Mouse (Mus musculus): ENCODE data around the gene Zfp575. TPM values are rescaled to one million over a fixed set of nuclear protein-coding genes. Genes with fewer than 3 reads are reported as not detected.

The Zfp575 gene
- polyA plus RNA-seq, 1 experiment from 2014 or later = 0.22 TPM

DNA sequence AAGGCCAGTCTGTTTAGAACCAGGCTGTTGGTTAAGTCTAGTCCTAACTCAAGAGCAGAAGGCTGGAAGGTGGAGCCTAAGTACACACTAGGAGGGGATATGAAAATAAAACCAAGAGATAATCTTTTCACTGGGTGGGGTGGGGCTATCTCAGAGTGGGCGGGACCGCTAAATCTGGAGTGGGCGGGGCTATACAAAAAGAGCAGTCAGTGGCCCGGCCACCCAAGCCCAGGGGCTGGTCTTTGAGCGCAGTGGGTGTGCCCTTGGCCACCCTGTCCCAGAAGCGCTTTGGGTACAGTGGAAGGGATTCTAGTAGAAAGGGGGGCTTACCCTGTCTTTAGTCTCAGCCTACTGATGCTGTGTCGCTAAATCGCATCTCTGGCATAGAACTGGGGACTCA lies 613 bp downstream of the Zfp575 start:
- Histone ChIP-seq H3K27ac (replicated peaks) (no peak overlapping the region), H3K4me1 (replicated peaks) (peaks cover 34% of the 10 kb centered on the region), H3K9ac (no peak overlapping the region), H3K27me3 (peaks cover 41% of the 10 kb centered on the region), H3K4me3 (replicated peaks) (peak overlapping the region; percentile 47), H3K9me3 (replicated peaks) (no peaks in the 10 kb centered on the region), H3K4me2 (peak overlapping the region; percentile 73), H3K36me3 (replicated peaks) (no peaks in the 10 kb centered on the region)
- WGBS (ENCODE audit: insufficient replicate concordance) = 7% methylated on average over 8 of the region's 8 CpGs
- peak; percentile 55 for ATAC-seq (ENCODE audit: insufficient read depth)

DNA sequence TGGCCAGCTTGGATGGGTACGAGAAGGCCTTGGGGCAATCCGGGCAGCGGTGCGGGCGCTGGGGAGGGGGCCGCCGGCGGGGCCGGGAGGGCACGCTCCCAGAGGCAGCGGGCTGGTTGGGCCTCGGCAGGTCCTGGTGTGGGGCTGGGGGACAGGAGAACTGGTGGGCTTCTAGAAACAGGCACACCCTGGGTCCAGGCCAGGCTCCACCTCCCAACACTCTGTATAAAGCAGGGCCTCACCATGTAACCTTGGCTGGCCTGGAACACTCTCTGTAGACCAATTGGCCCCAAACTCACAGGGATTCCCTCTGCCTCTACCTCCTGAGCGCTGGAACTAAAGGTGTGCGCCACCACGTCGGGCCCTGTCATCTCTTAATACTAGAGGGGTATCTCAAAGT lies 1.4 kb downstream of the Zfp575 start:
- ATAC-seq (ENCODE audit: insufficient read depth) = no peak
- H3K4me2 ChIP-seq = no peak overlapping the region
- H3K27me3 ChIP-seq = peaks cover 41% of the 10 kb centered on the region
- no peak overlapping the region for H3K4me3 ChIP-seq (replicated peaks)
- H3K9me3 ChIP-seq (replicated peaks) = no peaks in the 10 kb centered on the region
- peaks cover 26% of the 10 kb centered on the region for H3K4me1 ChIP-seq (replicated peaks)
- H3K27ac ChIP-seq (replicated peaks) = no peak overlapping the region
- H3K36me3 ChIP-seq (replicated peaks) = no peaks in the 10 kb centered on the region
- no peak overlapping the region for H3K9ac ChIP-seq
- 47% methylated on average over 16 of the region's 16 CpGs for WGBS (ENCODE audit: insufficient replicate concordance)

DNA sequence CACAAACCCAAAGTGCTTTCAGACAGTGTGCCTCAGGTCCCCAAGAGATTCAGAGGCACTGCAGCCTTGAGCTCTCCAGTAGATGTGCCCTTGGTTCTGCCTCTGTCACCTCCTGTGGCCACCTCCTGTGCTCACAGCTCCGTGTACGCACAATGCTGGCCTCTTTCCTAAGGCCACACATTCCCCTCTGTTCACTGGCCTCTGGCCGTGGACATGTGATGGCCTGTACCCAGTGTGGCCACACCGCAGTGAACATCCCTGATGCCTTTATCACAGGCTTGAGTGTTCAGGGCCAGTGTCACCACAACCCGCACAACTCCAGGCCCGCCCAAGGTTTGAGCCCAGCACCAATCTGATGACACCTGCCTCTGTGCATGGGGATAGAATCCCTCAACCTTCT lies 2.6 kb downstream of the Zfp575 start:
- H3K9me3 ChIP-seq (replicated peaks) = no peaks in the 10 kb centered on the region
- 75% methylated on average over 6 of the region's 6 CpGs for WGBS (ENCODE audit: insufficient replicate concordance)
- H3K9ac ChIP-seq = no peak overlapping the region
- no peaks in the 10 kb centered on the region for H3K36me3 ChIP-seq (replicated peaks)
- H3K4me3 ChIP-seq (replicated peaks) = no peak overlapping the region
- peaks cover 18% of the 10 kb centered on the region for H3K4me1 ChIP-seq (replicated peaks)
- no peak for ATAC-seq (ENCODE audit: insufficient read depth)
- peaks cover 41% of the 10 kb centered on the region for H3K27me3 ChIP-seq
- H3K4me2 ChIP-seq = no peak overlapping the region
- no peak overlapping the region for H3K27ac ChIP-seq (replicated peaks)

DNA sequence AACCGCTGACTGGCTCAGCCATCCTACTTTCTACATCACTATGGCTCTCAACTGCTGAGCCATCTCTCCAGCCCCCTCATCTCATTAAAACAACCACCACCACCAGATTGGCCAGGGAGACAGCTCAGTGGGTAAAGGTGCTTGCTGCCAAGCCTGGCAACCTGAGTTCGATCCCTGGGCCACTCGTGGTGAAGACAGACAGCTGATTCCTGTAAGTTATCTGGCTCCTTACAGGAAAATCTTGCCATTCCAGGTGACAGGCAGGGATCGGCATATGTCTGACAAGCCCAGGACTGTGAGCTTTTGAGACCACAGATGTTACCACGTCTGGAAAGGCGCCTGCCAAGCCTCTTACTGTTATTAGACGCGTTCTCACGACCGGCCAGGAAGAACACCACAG lies 9.6 kb downstream of the Zfp575 start:
- H3K27me3 ChIP-seq = no peaks in the 10 kb centered on the region
- H3K9ac ChIP-seq = no peak overlapping the region
- H3K4me3 ChIP-seq (replicated peaks) = no peak overlapping the region
- no peak overlapping the region for H3K4me2 ChIP-seq
- H3K36me3 ChIP-seq (replicated peaks) = no peaks in the 10 kb centered on the region
- WGBS (ENCODE audit: insufficient replicate concordance) = 83% methylated on average over 10 of the region's 10 CpGs
- no peak for ATAC-seq (ENCODE audit: insufficient read depth)
- no peak overlapping the region for H3K27ac ChIP-seq (replicated peaks)
- H3K9me3 ChIP-seq (replicated peaks) = no peaks in the 10 kb centered on the region
- peaks cover 14% of the 10 kb centered on the region; the same call in 1 of the 2 replicates for H3K4me1 ChIP-seq (replicated peaks)

DNA sequence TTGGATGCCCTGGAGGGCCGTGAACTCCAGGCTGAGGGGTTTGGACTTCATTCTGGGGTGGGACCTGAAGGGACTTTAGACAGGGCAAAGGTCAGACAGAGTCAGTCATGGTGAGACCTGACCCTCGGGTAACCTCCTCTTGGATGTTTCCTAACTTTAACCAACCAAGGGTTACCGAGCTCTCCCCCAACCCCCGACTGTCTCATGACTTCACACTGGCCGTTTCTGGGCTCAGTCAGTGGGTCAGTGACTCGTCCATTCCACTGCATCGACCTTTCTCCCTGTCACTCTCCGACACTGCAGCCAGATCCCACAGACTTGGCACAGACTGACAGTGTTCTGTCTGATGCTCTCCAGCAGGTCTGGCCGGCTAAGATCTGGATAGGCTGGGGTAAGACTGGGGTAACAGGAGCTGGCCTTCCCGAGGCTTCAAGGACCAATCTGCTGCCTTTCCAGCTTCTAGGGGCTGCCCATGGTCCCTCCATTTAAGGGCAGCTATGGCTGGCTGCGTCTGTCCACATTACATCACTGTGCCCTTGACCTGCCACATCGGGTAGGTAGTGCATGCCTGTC lies 13.1 kb downstream of the Zfp575 start:
- no peaks in the 10 kb centered on the region for H3K9me3 ChIP-seq (replicated peaks)
- no peak overlapping the region for H3K4me3 ChIP-seq (replicated peaks)
- H3K4me1 ChIP-seq (replicated peaks) = peaks cover 20% of the 10 kb centered on the region; the same call in 1 of the 2 replicates
- peak overlapping the region; percentile 61; the same call in 1 of the 2 replicates for H3K27ac ChIP-seq (replicated peaks)
- no peaks in the 10 kb centered on the region for H3K27me3 ChIP-seq
- peak; percentile 63 for ATAC-seq (ENCODE audit: insufficient read depth)
- H3K36me3 ChIP-seq (replicated peaks) = 0 out of 2 replicates have a peak, but pooled peaks cover 12% of the 10 kb centered on the region
- WGBS (ENCODE audit: insufficient replicate concordance) = 56% methylated on average over 12 of the region's 12 CpGs
- H3K9ac ChIP-seq = no peak overlapping the region
- H3K4me2 ChIP-seq = no peak overlapping the region; the same call in 1 of the 2 replicates

DNA sequence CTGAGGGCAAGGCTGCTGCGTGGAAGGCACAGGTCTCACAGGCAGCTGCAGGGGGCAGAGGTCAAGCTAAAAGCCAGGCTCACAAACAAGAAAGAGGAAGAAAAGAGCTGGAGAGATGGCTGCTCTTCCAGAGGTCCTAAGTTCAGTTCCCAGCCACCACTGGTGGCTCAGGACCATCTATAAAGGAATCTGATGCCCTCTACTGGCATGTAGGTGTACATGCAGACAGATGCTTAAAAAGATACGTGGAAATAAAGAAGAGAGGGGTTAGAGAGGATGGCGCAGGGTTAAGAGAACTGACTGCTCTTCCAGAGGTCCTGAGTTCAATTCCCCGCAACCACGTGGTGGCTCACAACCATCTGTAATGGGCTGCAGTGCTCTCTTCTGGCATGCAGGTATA lies 15.0 kb downstream of the Zfp575 start:
- WGBS (ENCODE audit: insufficient replicate concordance) = 61% methylated on average over 5 of the region's 5 CpGs
- H3K4me1 ChIP-seq (replicated peaks) = peaks cover 20% of the 10 kb centered on the region; the same call in 1 of the 2 replicates
- H3K36me3 ChIP-seq (replicated peaks) = peaks cover 25% of the 10 kb centered on the region
- no peak overlapping the region for H3K4me2 ChIP-seq
- H3K27ac ChIP-seq (replicated peaks) = no peak overlapping the region
- no peaks in the 10 kb centered on the region for H3K9me3 ChIP-seq (replicated peaks)
- no peak overlapping the region for H3K9ac ChIP-seq
- no peak overlapping the region for H3K4me3 ChIP-seq (replicated peaks)
- H3K27me3 ChIP-seq = no peaks in the 10 kb centered on the region
- ATAC-seq (ENCODE audit: insufficient read depth) = no peak

DNA sequence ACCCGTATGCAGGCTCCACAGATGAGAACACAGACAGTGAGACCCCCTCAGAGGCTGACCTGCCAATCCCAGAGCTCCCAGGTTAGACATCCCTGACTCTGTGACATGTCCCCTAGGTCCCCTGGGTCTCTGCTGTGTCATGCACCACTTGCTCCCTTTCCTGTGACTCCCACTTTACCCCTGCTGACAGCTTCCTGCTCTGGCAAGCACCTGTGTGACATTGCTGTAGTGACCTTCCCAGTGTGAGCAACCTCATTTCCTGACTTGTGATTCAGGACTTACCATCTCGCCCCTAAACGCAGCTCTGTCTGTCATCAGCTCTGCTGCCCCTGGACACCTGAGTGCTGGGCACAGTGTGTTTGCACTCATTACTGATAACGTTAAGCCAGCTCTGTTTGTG lies 16.4 kb downstream of the Zfp575 start:
- ATAC-seq (ENCODE audit: insufficient read depth) = no peak
- WGBS (ENCODE audit: insufficient replicate concordance) = 73% methylated on average over 4 of the region's 4 CpGs
- H3K4me3 ChIP-seq (replicated peaks) = no peak overlapping the region
- no peak overlapping the region for H3K27ac ChIP-seq (replicated peaks)
- H3K27me3 ChIP-seq = no peaks in the 10 kb centered on the region
- no peak overlapping the region for H3K9ac ChIP-seq
- H3K36me3 ChIP-seq (replicated peaks) = peaks cover 39% of the 10 kb centered on the region
- no peak overlapping the region for H3K4me2 ChIP-seq
- peaks cover 20% of the 10 kb centered on the region; the same call in 1 of the 2 replicates for H3K4me1 ChIP-seq (replicated peaks)
- no peaks in the 10 kb centered on the region for H3K9me3 ChIP-seq (replicated peaks)

DNA sequence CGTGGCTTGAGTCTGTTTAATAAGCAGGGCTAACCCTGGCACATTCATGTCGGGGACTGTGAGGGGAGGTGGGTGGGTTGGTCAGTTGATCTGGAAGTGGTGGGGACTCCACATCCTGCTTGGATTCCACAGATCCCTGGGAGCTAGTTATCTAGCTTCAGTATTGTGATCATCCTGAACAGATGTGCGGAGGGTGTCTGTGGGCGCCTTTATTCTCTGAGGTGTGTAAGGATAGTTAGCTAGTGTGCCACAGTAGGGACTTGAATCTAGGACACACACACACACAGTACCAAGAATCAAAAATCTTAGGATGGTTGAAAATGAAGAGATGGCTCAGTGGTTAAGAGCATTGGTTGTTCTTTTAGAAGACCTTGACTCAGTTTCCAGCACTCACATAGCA lies 18.9 kb downstream of the Zfp575 start:
- ATAC-seq (ENCODE audit: insufficient read depth) = no peak
- no peak overlapping the region for H3K9ac ChIP-seq
- 0 out of 2 replicates have a peak, but pooled peaks cover 10% of the 10 kb centered on the region for H3K4me1 ChIP-seq (replicated peaks)
- 72% methylated on average over 4 of the region's 4 CpGs for WGBS (ENCODE audit: insufficient replicate concordance)
- H3K36me3 ChIP-seq (replicated peaks) = peaks cover 53% of the 10 kb centered on the region
- H3K4me2 ChIP-seq = no peak overlapping the region
- H3K9me3 ChIP-seq (replicated peaks) = no peaks in the 10 kb centered on the region
- H3K4me3 ChIP-seq (replicated peaks) = no peak overlapping the region
- no peak overlapping the region for H3K27ac ChIP-seq (replicated peaks)
- H3K27me3 ChIP-seq = no peaks in the 10 kb centered on the region

DNA sequence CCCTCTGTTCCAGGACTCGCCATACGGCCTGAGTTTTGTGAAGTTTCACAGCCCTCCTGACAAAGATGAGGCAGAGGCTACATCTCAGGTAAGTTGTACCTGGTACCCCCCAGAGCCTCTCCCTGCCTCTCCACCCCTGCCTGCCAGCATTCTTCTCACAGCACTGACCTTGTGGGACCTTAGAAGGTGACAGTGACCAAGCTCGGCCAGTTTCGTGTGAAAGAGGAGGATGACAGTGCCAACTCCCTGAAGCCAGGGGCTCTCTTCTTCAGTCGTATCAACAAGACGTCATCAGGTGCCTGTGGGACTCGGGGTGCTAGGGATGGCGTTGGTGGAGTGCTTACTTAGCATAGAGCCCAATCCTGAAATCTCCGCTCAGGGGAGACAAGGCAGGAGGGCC lies 21.2 kb downstream of the Zfp575 start:
- Histone ChIP-seq H3K27me3 (no peaks in the 10 kb centered on the region), H3K4me2 (no peak overlapping the region), H3K36me3 (replicated peaks) (peaks cover 70% of the 10 kb centered on the region), H3K9me3 (replicated peaks) (no peaks in the 10 kb centered on the region), H3K4me1 (replicated peaks) (0 out of 2 replicates have a peak, but pooled peaks cover 3% of the 10 kb centered on the region), H3K9ac (no peak overlapping the region), H3K27ac (replicated peaks) (no peak overlapping the region), H3K4me3 (replicated peaks) (no peak overlapping the region)
- 85% methylated on average over 9 of the region's 9 CpGs for WGBS (ENCODE audit: insufficient replicate concordance)
- no peak for ATAC-seq (ENCODE audit: insufficient read depth)

DNA sequence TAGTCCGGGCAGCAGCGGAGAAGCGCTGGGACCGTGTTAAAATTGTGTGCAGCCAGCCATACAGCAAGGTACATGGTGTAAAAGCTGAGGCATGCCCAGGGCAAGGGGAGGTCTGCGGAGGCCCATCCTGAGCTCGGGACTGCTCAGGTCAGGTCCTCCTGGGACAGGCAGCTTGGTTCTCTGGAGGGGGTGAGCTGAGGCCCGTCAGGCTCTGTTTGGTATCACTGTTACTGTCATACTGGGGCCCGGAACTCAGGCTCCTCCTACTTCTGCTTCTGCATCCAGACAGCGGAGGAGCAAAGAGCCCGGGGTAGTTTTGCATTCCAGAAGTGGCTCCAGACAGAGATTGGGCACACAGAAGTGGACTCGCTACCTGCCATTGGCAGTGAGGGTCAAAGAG lies 21.8 kb downstream of the Zfp575 start:
- Histone ChIP-seq H3K4me1 (replicated peaks) (0 out of 2 replicates have a peak, but pooled peaks cover 3% of the 10 kb centered on the region), H3K27ac (replicated peaks) (no peak overlapping the region), H3K9ac (no peak overlapping the region), H3K27me3 (no peaks in the 10 kb centered on the region), H3K9me3 (replicated peaks) (no peaks in the 10 kb centered on the region), H3K4me2 (no peak overlapping the region), H3K4me3 (replicated peaks) (no peak overlapping the region), H3K36me3 (replicated peaks) (peaks cover 70% of the 10 kb centered on the region)
- no peak for ATAC-seq (ENCODE audit: insufficient read depth)
- WGBS (ENCODE audit: insufficient replicate concordance) = 78% methylated on average over 11 of the region's 11 CpGs

DNA sequence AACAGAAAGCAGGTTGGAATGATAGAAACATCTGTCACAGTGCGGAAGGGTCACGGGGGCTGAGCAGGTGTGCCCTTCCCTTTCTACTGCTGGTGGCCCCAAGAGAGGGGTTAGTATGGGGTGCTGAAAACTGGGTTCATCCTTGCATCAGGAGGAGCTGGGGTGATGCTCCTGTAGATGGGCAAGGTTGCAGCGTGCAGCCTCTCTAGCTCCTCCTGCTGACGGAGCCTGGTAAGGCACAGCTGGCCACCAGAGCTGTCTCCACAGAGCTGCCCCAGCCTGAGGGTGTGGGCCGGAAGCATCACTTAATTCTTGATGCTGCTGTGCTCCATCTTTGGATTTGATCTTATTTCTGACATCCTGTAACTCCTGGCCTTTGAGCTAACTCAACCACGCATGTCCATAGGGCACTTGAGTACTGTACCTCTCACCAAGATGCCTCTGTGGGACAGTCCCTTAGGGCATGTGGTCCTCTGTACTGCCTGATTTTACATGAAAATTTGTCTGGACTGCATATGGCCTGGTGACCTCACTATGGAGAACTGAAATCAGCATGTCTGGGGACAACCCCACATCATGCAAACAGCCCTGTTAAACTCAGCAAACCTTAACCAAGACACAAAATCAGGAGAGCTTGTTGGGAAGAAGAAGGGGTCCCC lies 22.7 kb downstream of the Zfp575 start:
- 64% methylated on average over 6 of the region's 6 CpGs for WGBS (ENCODE audit: insufficient replicate concordance)
- Histone ChIP-seq H3K27ac (replicated peaks) (no peak overlapping the region), H3K36me3 (replicated peaks) (peaks cover 71% of the 10 kb centered on the region), H3K4me3 (replicated peaks) (no peak overlapping the region), H3K9ac (no peak overlapping the region), H3K4me2 (no peak overlapping the region), H3K4me1 (replicated peaks) (0 out of 2 replicates have a peak, but pooled peaks cover 3% of the 10 kb centered on the region), H3K9me3 (replicated peaks) (no peaks in the 10 kb centered on the region), H3K27me3 (no peaks in the 10 kb centered on the region)
- ATAC-seq (ENCODE audit: insufficient read depth) = peak; percentile 47; the same call in 1 of the 2 replicates

Measured in liver, embryonic 15.5 days (tissue).